ENCODE assay signal across 9 mouse cellular contexts in genomic region chr8:108369081-108369480, GRCm38 (mm10).
DNase-seq lines count a peak whose midpoint lies in the region; ATAC-seq and TF ChIP-seq lines count a peak whose summit lies in the region.
"Had no signal": no experiment of that assay in that cellular context is flagged by ENCODE, and none has a peak within 500 bp of the region (broad histone marks: within the 10 kb centered on the region; RNA-seq: fewer than 3 reads in every experiment).

No protein-coding gene starts in this region.

- H3K4me1 ChIP-seq in heart, embryonic 10.5 days: no peaks in the 10 kb centered on the region
- H3K4me1 ChIP-seq in stomach, postnatal 0 days (replicated peaks; ENCODE audit: control insufficient read depth, insufficient read depth): no peaks in the 10 kb centered on the region
- H3K4me1 ChIP-seq in cerebellum, adult 2 months (ENCODE audit: control insufficient read depth, insufficient read depth, low read length): no peaks in the 10 kb centered on the region

- H3K9me3 ChIP-seq in heart, embryonic 10.5 days: no peaks in the 10 kb centered on the region
- no peaks in the 10 kb centered on the region for H3K9me3 ChIP-seq in stomach, postnatal 0 days (ENCODE audit: control insufficient read depth, low read length)

- no peak overlapping the region for H3K9ac ChIP-seq in stomach, postnatal 0 days (ENCODE audit: low read length)

- no peak for TF ChIP-seq CTCF in stomach, postnatal 0 days (IDR thresholded peaks at IDR 0.05; ENCODE audit: low read depth)
- no peak for TF ChIP-seq CTCF in cerebellum, adult 2 months (IDR thresholded peaks at IDR 0.05; ENCODE audit: borderline replicate concordance, insufficient read depth, low read depth, low read length)

- H3K36me3 ChIP-seq in heart, embryonic 10.5 days: no peaks in the 10 kb centered on the region
- no peaks in the 10 kb centered on the region for H3K36me3 ChIP-seq in stomach, postnatal 0 days (ENCODE audit: control insufficient read depth, insufficient read depth, low read length)

- no peak overlapping the region for H3K27ac ChIP-seq in heart, embryonic 10.5 days
- H3K27ac ChIP-seq in stomach, postnatal 0 days (replicated peaks): no peak overlapping the region
- no peak overlapping the region for H3K27ac ChIP-seq in cerebellum, adult 2 months (ENCODE audit: insufficient read depth, low read length)

- peak; percentile 93 for DNase-seq in heart, adult 11 months
- no peak for DNase-seq in heart, embryonic 10.5 days (ENCODE audit: low spot score)
- peak; percentile 12 for DNase-seq in right cerebral cortex, adult 18-20 months
- no peak for DNase-seq in right cerebral cortex, postnatal 14 days
- peak; percentile 13 for DNase-seq in heart, postnatal 4 days
- DNase-seq in stomach, postnatal 0 days (ENCODE audit: low spot score): no peak
- no peak for DNase-seq in liver
- no peak for DNase-seq in cerebellum, adult 2 months
- DNase-seq: cerebellum, adult 11-12 months had no signal

- ATAC-seq in stomach, postnatal 0 days (ENCODE audit: low FRiP score, low TSS enrichment): no peak

- peak; percentile 46 for TF ChIP-seq EP300 in stomach, postnatal 0 days (optimal IDR thresholded peaks at IDR 0.05)

- H3K4me2 ChIP-seq in stomach, postnatal 0 days (replicated peaks; ENCODE audit: low read depth): no peak overlapping the region

- no peaks in the 10 kb centered on the region for H3K27me3 ChIP-seq in heart, embryonic 10.5 days (ENCODE audit: insufficient read depth, poor library complexity, severe bottlenecking)
- no peaks in the 10 kb centered on the region for H3K27me3 ChIP-seq in stomach, postnatal 0 days (ENCODE audit: control insufficient read depth, insufficient read depth, low read length)
- H3K27me3 ChIP-seq in cerebellum, adult 2 months (ENCODE audit: control insufficient read depth, insufficient read depth, low read length): no peaks in the 10 kb centered on the region

- no peak for TF ChIP-seq POLR2A in cerebellum, adult 2 months (IDR thresholded peaks at IDR 0.05; ENCODE audit: borderline replicate concordance, insufficient read depth, low read length)

- no peak overlapping the region for H3K4me3 ChIP-seq in heart, embryonic 10.5 days
- H3K4me3 ChIP-seq in stomach, postnatal 0 days (ENCODE audit: low read depth, low read length): no peak overlapping the region
- H3K4me3 ChIP-seq in cerebellum, adult 2 months (replicated peaks; ENCODE audit: insufficient read depth, low read depth, low read length): no peak overlapping the region

- 23% methylated on average over 6 of the region's 6 CpGs for WGBS in heart, embryonic 10.5 days
- 16% methylated on average over 6 of the region's 6 CpGs for WGBS in stomach, postnatal 0 days
- WGBS in cerebellum, adult 2 months: 15% methylated on average over 6 of the region's 6 CpGs

Comparison
In these comparisons a context has a peak if more than half of its experiments do, and no peak if none do; other contexts are left out.
1. DNase-seq: peak in heart, adult 11 months (single experiment), right cerebral cortex, adult 18-20 months (single experiment) and heart, postnatal 4 days (single experiment); none in heart, embryonic 10.5 days (single experiment), right cerebral cortex, postnatal 14 days (single experiment), stomach, postnatal 0 days (single experiment), liver (single experiment) and cerebellum, adult 2 months (0 of 2).